Mouse (Mus musculus): ENCODE measurements around the gene Abhd17b. TPM values are rescaled to one million over a fixed set of nuclear protein-coding genes. Genes with fewer than 3 reads are reported as not detected.

Abhd17b gene
- total and polyA plus RNA-seq, 2 experiments from 2014 or later = 55.5 to 58.6 TPM

DNA sequence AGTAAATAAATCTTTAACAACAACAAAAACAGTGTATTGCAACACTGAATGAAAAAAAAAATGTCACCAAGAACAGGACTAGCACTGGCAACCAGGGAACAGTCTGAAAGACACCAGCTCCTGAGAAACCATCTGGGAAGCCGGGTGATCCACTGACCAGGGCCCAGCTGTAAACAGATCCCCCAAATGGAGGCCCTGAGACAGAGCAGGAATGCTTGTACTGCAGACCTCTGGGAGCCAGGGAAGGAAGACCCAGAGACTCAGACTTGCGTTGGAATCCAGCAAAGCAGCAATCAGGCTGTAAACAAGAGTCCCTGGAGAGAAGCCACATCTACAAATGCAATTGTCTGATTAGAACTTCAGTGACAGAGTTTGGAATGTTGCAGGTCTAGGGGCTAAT lies 74.1 kb downstream of the Abhd17b start:
- no peak for DNase-seq (ENCODE audit: low spot score)
- Histone ChIP-seq H3K27ac (no peak overlapping the region), H3K9ac (replicated peaks; ENCODE audit: low read length) (no peak overlapping the region), H3K27me3 (ENCODE audit: insufficient read depth, low read length) (no peaks in the 10 kb centered on the region), H3K4me2 (ENCODE audit: low read depth, low read length) (no peak overlapping the region), H3K36me3 (ENCODE audit: insufficient read depth, low read length) (no peaks in the 10 kb centered on the region), H3K4me1 (ENCODE audit: insufficient read depth, low read length) (no peaks in the 10 kb centered on the region), H3K9me3 (ENCODE audit: low read length) (no peaks in the 10 kb centered on the region), H3K4me3 (ENCODE audit: low read length) (no peak overlapping the region)
- WGBS = 57% methylated on average over 2 of the region's 2 CpGs
- TF ChIP-seq CTCF (IDR thresholded peaks at IDR 0.05; ENCODE audit: low read depth) = no peak
- ATAC-seq = no peak

DNA sequence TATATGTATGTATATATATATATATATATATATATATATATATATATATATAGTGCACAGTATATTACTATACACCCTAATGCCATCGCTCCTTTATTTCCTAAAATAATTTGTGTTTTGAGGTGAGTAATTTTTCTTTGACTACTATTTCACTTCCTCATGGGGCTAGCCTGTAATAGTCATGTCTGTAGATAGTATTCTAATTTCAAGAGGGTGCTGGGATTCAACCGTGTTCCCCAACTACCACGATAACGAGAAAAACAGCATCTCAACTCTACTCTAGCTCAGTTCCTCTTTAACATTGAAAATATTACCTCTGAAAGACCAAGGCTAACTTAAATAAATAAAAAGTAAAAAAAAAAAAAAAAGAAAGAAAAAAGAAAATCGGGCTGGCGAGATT lies 75.4 kb downstream of the Abhd17b start:
- Histone ChIP-seq H3K4me1 (ENCODE audit: insufficient read depth, low read length) (no peaks in the 10 kb centered on the region), H3K4me3 (ENCODE audit: low read length) (no peak overlapping the region), H3K27me3 (ENCODE audit: insufficient read depth, low read length) (no peaks in the 10 kb centered on the region), H3K27ac (no peak overlapping the region), H3K4me2 (ENCODE audit: low read depth, low read length) (no peak overlapping the region), H3K36me3 (ENCODE audit: insufficient read depth, low read length) (no peaks in the 10 kb centered on the region), H3K9me3 (ENCODE audit: low read length) (no peaks in the 10 kb centered on the region), H3K9ac (replicated peaks; ENCODE audit: low read length) (no peak overlapping the region)
- WGBS = 95% methylated on average over 6 of the region's 6 CpGs
- no peak for TF ChIP-seq CTCF (IDR thresholded peaks at IDR 0.05; ENCODE audit: low read depth)
- no peak for ATAC-seq
- DNase-seq (ENCODE audit: low spot score) = no peak

DNA sequence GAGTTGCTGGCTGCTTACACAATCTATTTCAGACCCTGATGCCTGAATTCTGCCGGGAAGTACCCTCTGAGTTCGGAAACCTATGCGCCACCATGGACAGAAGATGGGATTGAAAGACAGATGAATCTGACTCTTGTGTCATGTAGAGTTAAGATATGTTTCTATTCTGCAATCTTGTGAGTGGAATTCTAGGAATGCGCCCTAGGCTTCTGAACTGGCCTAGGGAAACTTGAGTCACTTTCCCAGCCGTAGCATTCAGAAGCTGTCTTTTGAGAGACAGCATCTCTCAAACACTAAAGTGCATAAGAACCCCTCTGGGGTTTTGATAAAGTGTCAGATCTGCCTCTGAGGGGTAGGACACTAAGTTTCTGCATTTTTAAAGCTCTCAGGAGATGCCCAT lies 78.9 kb downstream of the Abhd17b start:
- Histone ChIP-seq H3K9me3 (ENCODE audit: low read length) (no peaks in the 10 kb centered on the region), H3K4me2 (ENCODE audit: low read depth, low read length) (no peak overlapping the region), H3K4me3 (ENCODE audit: low read length) (no peak overlapping the region), H3K9ac (replicated peaks; ENCODE audit: low read length) (no peak overlapping the region), H3K27ac (no peak overlapping the region), H3K36me3 (ENCODE audit: insufficient read depth, low read length) (no peaks in the 10 kb centered on the region), H3K4me1 (ENCODE audit: insufficient read depth, low read length) (no peaks in the 10 kb centered on the region), H3K27me3 (ENCODE audit: insufficient read depth, low read length) (no peaks in the 10 kb centered on the region)
- ATAC-seq (no peak), DNase-seq (ENCODE audit: low spot score) (no peak)
- TF ChIP-seq CTCF (IDR thresholded peaks at IDR 0.05; ENCODE audit: low read depth) = no peak
- 90% methylated on average over 5 of the region's 5 CpGs for WGBS

DNA sequence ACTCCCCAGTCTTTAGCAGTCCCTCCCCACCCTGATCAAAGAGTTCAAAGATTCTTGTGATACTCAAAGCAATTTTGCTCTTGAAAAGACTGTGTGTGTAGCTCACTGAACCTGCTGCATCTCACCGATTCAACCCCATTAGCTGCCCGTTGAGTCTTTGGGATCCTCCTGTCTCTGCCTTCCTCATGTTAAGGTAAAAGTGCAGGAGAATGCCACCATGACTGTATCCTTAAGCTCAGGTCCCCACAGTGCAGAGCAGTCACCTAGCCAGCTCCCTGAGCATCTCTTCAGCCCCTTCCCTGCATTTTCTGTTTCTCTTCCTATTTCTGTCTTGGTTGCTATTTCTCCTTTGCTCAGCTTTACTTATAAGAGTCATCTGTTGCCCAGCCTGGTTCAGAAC lies 80.2 kb downstream of the Abhd17b start:
- Histone ChIP-seq H3K27me3 (ENCODE audit: insufficient read depth, low read length) (no peaks in the 10 kb centered on the region), H3K36me3 (ENCODE audit: insufficient read depth, low read length) (no peaks in the 10 kb centered on the region), H3K27ac (no peak overlapping the region), H3K4me2 (ENCODE audit: low read depth, low read length) (no peak overlapping the region), H3K9me3 (ENCODE audit: low read length) (no peaks in the 10 kb centered on the region), H3K9ac (replicated peaks; ENCODE audit: low read length) (no peak overlapping the region), H3K4me1 (ENCODE audit: insufficient read depth, low read length) (no peaks in the 10 kb centered on the region; the same call in 1 of the 2 replicates), H3K4me3 (ENCODE audit: low read length) (no peak overlapping the region)
- no peak for TF ChIP-seq CTCF (IDR thresholded peaks at IDR 0.05; ENCODE audit: low read depth)
- ATAC-seq (no peak), DNase-seq (ENCODE audit: low spot score) (no peak)
- 96% methylated on average over 2 of the region's 2 CpGs for WGBS

DNA sequence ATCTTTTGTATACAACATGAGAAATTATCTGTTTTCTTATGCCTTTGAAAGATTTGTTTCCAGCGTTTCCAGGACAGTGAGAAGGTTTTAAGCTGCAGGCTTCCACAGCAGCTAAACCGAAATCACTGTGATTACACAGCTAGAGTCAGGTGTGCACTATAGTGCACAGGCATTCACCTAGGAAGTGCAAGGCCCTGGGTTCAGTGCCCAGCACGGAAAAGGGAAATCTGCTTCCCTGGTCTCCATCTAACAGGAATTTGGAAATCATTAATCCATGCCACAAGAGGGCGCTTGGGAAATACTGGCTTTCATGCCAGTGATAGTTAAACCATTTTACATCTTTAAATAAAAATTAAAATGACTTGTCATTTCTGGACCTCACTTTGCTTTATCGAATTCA lies 81.1 kb downstream of the Abhd17b start:
- no peak overlapping the region for H3K27ac ChIP-seq
- peaks cover 3% of the 10 kb centered on the region; the same call in 1 of the 2 replicates for H3K4me1 ChIP-seq (ENCODE audit: insufficient read depth, low read length)
- H3K4me3 ChIP-seq (ENCODE audit: low read length) = no peak overlapping the region
- H3K27me3 ChIP-seq (ENCODE audit: insufficient read depth, low read length) = no peaks in the 10 kb centered on the region
- no peak overlapping the region for H3K9ac ChIP-seq (replicated peaks; ENCODE audit: low read length)
- H3K9me3 ChIP-seq (ENCODE audit: low read length) = no peaks in the 10 kb centered on the region
- no peaks in the 10 kb centered on the region for H3K36me3 ChIP-seq (ENCODE audit: insufficient read depth, low read length)
- peak; percentile 75 for DNase-seq (ENCODE audit: low spot score)
- peak; percentile 72 for TF ChIP-seq CTCF (IDR thresholded peaks at IDR 0.05; ENCODE audit: low read depth)
- H3K4me2 ChIP-seq (ENCODE audit: low read depth, low read length) = no peak overlapping the region
- ATAC-seq = no peak
- WGBS = 35% methylated on average over 5 of the region's 5 CpGs

Other genes with a start within 250 kb of the Abhd17b start
- gene Gda, start 179.7 kb upstream of the Abhd17b start, total RNA-seq (2014; rRNA removed) = 2.7 and 3.3 TPM in 2 replicates
- 0.61 and 0.64 TPM in 2 replicates for gene Gda, start 179.7 kb upstream of the Abhd17b start, polyA plus RNA-seq (2015; fragmentation: Nextera tagmentation; extraction: Ambion mirVana)
- 19.0 and 20.7 TPM in 2 replicates for gene 1110059E24Rik, start 209 bp upstream of the Abhd17b start, total RNA-seq (2014; rRNA removed)
- 52.1 and 53.3 TPM in 2 replicates for gene 1110059E24Rik, start 209 bp upstream of the Abhd17b start, polyA plus RNA-seq (2015; fragmentation: Nextera tagmentation; extraction: Ambion mirVana)
- gene Cemip2, start 125.2 kb downstream of the Abhd17b start, total RNA-seq (2014; rRNA removed) = 25.1 and 26.2 TPM in 2 replicates
- gene Cemip2, start 125.2 kb downstream of the Abhd17b start, polyA plus RNA-seq (2015; fragmentation: Nextera tagmentation; extraction: Ambion mirVana) = 11.7 TPM in 2 replicates